Mouse (Mus musculus): ENCODE data around the gene Smyd1. TPM values are rescaled to one million over a fixed set of nuclear protein-coding genes. Genes with fewer than 3 reads are reported as not detected.

Gene Smyd1
- polyA plus RNA-seq (2015; fragmentation: Nextera tagmentation; extraction: Ambion mirVana): 0.51 and 0.66 TPM in 2 replicates

DNA sequence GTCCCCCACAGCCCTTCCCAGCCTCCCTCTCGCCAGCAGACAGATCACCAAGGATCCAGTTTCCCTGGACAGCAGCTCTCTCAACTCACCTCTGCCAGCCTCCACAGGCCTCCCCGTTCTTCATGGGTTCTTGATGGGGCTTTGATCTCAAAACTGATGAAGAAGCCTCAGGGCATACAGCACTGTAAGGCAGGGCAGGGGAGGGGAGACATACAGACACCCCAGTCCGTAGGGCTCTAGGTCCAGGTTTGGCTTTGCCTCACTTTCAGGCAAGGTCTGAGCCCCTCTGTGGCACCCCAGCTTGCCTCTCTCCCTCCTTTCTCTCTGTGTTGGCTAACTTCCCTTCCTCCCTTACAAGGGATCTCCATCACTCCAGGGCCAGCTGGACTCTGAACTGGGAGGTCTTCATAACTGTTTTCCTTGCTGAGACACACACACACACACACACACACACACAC lies at the start of gene Smyd1:
TSS of gene Smyd1 (minus strand) at position 408 of the 458 bp plus-strand sequence.
- Histone ChIP-seq H3K36me3 (replicated peaks) (no peaks in the 10 kb centered on the region), H3K27ac (replicated peaks) (no peak within 1 kb of the TSS), H3K4me1 (replicated peaks) (no peaks in the 10 kb centered on the region), H3K4me3 (replicated peaks) (no peak within 1 kb of the TSS), H3K4me2 (no peak within 1 kb of the TSS), H3K9ac (no peak within 1 kb of the TSS), H3K27me3 (no peaks in the 10 kb centered on the region), H3K9me3 (replicated peaks) (no peaks in the 10 kb centered on the region)
- WGBS (ENCODE audit: insufficient replicate concordance): 51% methylated on average over 3 of the region's 3 CpGs
- ATAC-seq (ENCODE audit: insufficient read depth): no peak

DNA sequence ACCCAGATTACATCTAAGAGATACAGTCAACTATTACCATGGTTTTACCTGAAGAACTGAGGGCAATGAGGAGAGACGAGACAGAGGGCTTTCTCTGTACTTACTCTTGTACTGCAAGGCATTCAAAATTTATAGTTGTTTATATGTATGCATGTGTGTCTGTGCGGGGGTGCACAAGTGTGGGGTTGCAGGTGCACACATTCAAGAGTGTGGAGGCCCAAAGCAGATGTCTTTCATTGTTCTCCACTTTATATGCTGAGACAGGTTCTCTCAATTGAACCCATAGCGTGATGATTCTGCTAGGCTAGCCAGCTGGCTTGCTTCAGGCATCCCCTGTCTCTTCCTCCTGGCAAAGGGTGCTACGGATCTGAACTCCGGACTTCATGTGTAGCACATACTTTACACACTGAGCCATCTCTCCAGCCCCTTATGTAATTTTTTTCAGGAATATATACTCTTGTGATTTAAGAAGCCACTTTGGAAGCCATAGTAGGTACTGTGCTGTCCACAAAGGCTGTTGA lies 49.1 kb upstream of the Smyd1 start:
- ATAC-seq (ENCODE audit: insufficient read depth): no peak
- Histone ChIP-seq H3K27ac (replicated peaks) (no peak overlapping the region), H3K36me3 (replicated peaks) (no peaks in the 10 kb centered on the region)

GRCm38 (mm10) chr6:71369416-71369815 lies 47.4 kb upstream of the Smyd1 start:
- 61% methylated on average over 6 of the region's 6 CpGs for whole genome bisulfite sequencing (ENCODE audit: insufficient replicate concordance)
- H3K36me3 ChIP-seq (replicated peaks): no peaks in the 10 kb centered on the region
- H3K4me1 ChIP-seq (replicated peaks): no peaks in the 10 kb centered on the region
- no peaks in the 10 kb centered on the region for H3K9me3 ChIP-seq (replicated peaks)
- no peak overlapping the region for H3K9ac ChIP-seq
- no peak overlapping the region for H3K4me3 ChIP-seq (replicated peaks)
- no peaks in the 10 kb centered on the region for H3K27me3 ChIP-seq
- ATAC-seq (ENCODE audit: insufficient read depth): no peak
- H3K4me2 ChIP-seq: no peak overlapping the region
- H3K27ac ChIP-seq (replicated peaks): no peak overlapping the region

More for the DNA sequence above, 49.1 kb upstream of the Smyd1 start:
- H3K9ac ChIP-seq: no peak overlapping the region
- H3K27me3 ChIP-seq: no peaks in the 10 kb centered on the region
- no peak overlapping the region for H3K4me2 ChIP-seq
- WGBS (ENCODE audit: insufficient replicate concordance): 72% methylated on average over 5 of the region's 5 CpGs
- no peak overlapping the region for H3K4me3 ChIP-seq (replicated peaks)
- H3K9me3 ChIP-seq (replicated peaks): no peaks in the 10 kb centered on the region
- H3K4me1 ChIP-seq (replicated peaks): no peaks in the 10 kb centered on the region

DNA sequence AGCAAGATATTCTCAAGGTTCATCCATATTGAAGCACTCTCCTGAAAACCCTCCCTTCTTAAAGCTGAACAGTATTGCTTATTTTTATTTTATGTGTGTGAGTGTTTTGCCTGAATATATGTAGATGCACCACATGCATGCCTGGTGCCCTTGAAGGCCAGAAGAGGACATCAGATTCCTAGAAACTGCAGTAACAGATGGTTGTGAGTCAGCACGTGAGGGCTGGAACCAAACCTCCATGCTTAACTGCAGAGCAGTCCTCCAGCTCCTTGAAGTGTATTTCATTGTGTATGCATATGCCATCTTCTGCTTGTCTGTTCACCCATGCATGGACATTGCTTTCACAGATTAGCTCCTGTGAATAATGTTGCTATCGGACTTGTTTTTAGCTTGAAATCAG lies 42.0 kb upstream of the Smyd1 start:
- H3K36me3 ChIP-seq (replicated peaks): no peaks in the 10 kb centered on the region
- H3K9me3 ChIP-seq (replicated peaks): no peaks in the 10 kb centered on the region
- no peak overlapping the region for H3K4me3 ChIP-seq (replicated peaks)
- no peak for ATAC-seq (ENCODE audit: insufficient read depth)
- H3K4me1 ChIP-seq (replicated peaks): no peaks in the 10 kb centered on the region
- no peak overlapping the region for H3K9ac ChIP-seq
- no peaks in the 10 kb centered on the region for H3K27me3 ChIP-seq
- no peak overlapping the region for H3K4me2 ChIP-seq
- 59% methylated on average over 2 of the region's 2 CpGs for WGBS (ENCODE audit: insufficient replicate concordance)
- H3K27ac ChIP-seq (replicated peaks): no peak overlapping the region

GRCm38 (mm10) chr6:71361156-71361670 lies 39.2 kb upstream of the Smyd1 start:
- no peak overlapping the region for H3K4me2 ChIP-seq
- whole genome bisulfite sequencing (ENCODE audit: insufficient replicate concordance): 68% methylated on average over 10 of the region's 10 CpGs
- no peak overlapping the region for H3K4me3 ChIP-seq (replicated peaks)
- no peaks in the 10 kb centered on the region for H3K27me3 ChIP-seq
- ATAC-seq (ENCODE audit: insufficient read depth): no peak
- no peaks in the 10 kb centered on the region for H3K36me3 ChIP-seq (replicated peaks)
- H3K9me3 ChIP-seq (replicated peaks): no peaks in the 10 kb centered on the region
- no peak overlapping the region for H3K27ac ChIP-seq (replicated peaks)
- no peaks in the 10 kb centered on the region for H3K4me1 ChIP-seq (replicated peaks)
- H3K9ac ChIP-seq: no peak overlapping the region

DNA sequence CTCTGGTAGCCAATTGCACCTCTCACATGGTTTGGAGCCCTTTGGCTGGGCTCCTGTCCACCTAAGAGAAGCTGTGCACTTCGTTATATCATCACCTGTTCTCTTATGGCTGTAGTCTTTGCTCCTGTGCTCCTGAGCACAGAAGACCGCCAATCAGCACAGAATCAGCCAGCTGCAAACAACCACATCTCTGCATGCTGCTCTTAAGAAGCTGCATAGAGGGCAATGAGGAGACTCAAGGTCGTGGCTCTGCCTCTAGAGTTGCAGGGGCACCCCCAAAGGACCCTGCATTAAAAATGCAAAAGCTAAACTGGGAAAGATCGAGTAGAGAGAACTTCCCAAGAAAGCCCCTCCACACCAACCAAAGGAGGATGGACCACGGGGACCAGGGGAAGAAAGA lies 38.7 kb upstream of the Smyd1 start:
- Histone ChIP-seq H3K27me3 (no peaks in the 10 kb centered on the region), H3K27ac (replicated peaks) (no peak overlapping the region), H3K9ac (no peak overlapping the region), H3K4me2 (no peak overlapping the region), H3K4me3 (replicated peaks) (no peak overlapping the region), H3K4me1 (replicated peaks) (no peaks in the 10 kb centered on the region), H3K9me3 (replicated peaks) (no peaks in the 10 kb centered on the region), H3K36me3 (replicated peaks) (no peaks in the 10 kb centered on the region)
- no peak for ATAC-seq (ENCODE audit: insufficient read depth)
- 39% methylated on average over 5 of the region's 5 CpGs for WGBS (ENCODE audit: insufficient replicate concordance)

- H3K27ac ChIP-seq (replicated peaks): no peak overlapping the region
- ATAC-seq (ENCODE audit: insufficient read depth): no peak
- no peak overlapping the region for H3K4me3 ChIP-seq (replicated peaks)
- no peaks in the 10 kb centered on the region for H3K27me3 ChIP-seq
- no peak overlapping the region for H3K4me2 ChIP-seq
- no peaks in the 10 kb centered on the region for H3K36me3 ChIP-seq (replicated peaks)
- H3K9me3 ChIP-seq (replicated peaks): no peaks in the 10 kb centered on the region
- 54% methylated on average over 4 of the region's 4 CpGs for WGBS (ENCODE audit: insufficient replicate concordance)
- H3K4me1 ChIP-seq (replicated peaks): no peaks in the 10 kb centered on the region
- no peak overlapping the region for H3K9ac ChIP-seq
Measured at GRCm38 (mm10) chr6:71360221-71360620, 38.2 kb upstream of the Smyd1 start.

GRCm38 (mm10) chr6:71357493-71357892 lies 35.5 kb upstream of the Smyd1 start:
- H3K9ac ChIP-seq: no peak overlapping the region
- H3K27ac ChIP-seq (replicated peaks): no peak overlapping the region
- no peak for ATAC-seq (ENCODE audit: insufficient read depth)

DNA sequence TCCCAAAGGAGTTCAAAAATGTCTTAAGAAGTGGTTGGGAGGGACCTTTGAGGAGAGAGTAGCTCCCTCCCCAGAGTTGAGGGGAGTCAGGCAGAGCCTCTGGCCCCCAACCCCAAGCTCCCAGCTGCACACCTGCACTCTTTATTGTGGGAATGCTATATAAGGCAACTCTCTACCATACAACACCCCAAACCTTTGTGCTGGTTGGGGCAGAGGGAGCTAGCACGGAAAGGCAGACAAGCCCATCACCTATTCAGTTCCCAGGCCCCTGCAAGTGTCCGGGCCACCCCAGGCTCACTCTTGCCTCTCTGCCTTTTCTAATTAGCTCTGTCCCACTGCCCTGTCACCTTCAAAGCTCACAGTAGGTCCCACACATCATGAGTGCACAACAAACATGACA lies 31.7 kb upstream of the Smyd1 start:
- Histone ChIP-seq H3K36me3 (replicated peaks) (no peaks in the 10 kb centered on the region), H3K4me2 (no peak overlapping the region), H3K4me1 (replicated peaks) (no peaks in the 10 kb centered on the region), H3K9ac (no peak overlapping the region), H3K27me3 (no peaks in the 10 kb centered on the region), H3K9me3 (replicated peaks) (no peaks in the 10 kb centered on the region), H3K27ac (replicated peaks) (no peak overlapping the region), H3K4me3 (replicated peaks) (no peak overlapping the region)
- 55% methylated on average over 2 of the region's 2 CpGs for WGBS (ENCODE audit: insufficient replicate concordance)
- no peak for ATAC-seq (ENCODE audit: insufficient read depth)

More at GRCm38 (mm10) chr6:71357493-71357892, 35.5 kb upstream of the Smyd1 start:
- WGBS (ENCODE audit: insufficient replicate concordance): 60% methylated on average over 7 of the region's 7 CpGs
- H3K27me3 ChIP-seq: no peaks in the 10 kb centered on the region
- H3K9me3 ChIP-seq (replicated peaks): no peaks in the 10 kb centered on the region
- H3K4me2 ChIP-seq: no peak overlapping the region
- no peaks in the 10 kb centered on the region for H3K4me1 ChIP-seq (replicated peaks)
- H3K36me3 ChIP-seq (replicated peaks): no peaks in the 10 kb centered on the region
- H3K4me3 ChIP-seq (replicated peaks): no peak overlapping the region

DNA sequence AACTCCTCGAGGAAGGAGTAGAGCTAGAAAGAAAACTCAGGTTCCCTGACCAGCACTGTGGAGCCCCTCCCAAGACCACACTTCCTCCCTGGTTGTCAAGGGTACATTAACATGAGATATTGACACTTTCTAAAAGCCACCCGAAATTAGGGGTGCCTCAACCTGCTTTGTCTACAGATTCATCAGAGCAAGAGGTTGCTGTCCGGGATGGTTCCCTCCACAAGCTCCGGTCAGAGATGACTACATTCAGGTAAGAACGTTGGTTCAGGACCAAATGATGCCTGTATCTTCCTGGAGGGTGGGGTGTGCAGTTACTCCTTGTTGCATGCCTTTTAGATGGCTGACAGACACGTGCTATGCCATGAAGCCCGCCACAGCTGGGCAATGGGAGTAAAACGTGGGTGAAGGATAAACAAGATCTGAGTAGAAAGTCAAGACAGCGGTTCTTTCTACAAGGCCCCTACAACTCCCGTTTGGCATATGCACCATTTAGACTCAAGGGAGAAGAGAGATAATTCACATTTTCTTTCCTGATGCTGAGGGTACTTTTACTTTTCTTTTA lies 30.9 kb upstream of the Smyd1 start:
- Histone ChIP-seq H3K36me3 (replicated peaks) (no peaks in the 10 kb centered on the region), H3K27ac (replicated peaks) (no peak overlapping the region), H3K4me3 (replicated peaks) (no peak overlapping the region), H3K9ac (no peak overlapping the region), H3K9me3 (replicated peaks) (0 out of 2 replicates have a peak, but pooled peaks cover 2% of the 10 kb centered on the region), H3K27me3 (no peaks in the 10 kb centered on the region), H3K4me2 (no peak overlapping the region), H3K4me1 (replicated peaks) (no peaks in the 10 kb centered on the region)
- whole genome bisulfite sequencing (ENCODE audit: insufficient replicate concordance): 58% methylated on average over 10 of the region's 10 CpGs
- no peak for ATAC-seq (ENCODE audit: insufficient read depth)

DNA sequence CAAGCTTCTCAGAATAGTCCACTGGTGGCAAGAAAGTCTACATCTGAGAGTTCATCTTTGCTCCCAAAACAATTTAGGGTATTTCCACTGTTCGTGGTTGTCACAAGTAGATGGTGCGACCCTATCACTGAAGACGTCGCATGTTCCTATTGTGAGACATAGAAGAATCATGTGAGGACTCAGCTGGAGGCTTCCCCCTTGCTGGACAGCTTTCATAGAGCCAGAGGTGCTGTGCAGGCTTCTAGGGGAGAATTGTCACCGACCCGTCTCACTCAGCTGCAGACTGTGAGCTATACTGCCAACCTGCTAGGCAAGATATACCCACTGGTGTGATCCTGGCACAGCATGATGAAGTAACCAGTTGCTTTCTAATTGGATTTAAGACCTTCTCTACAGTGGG lies 30.2 kb upstream of the Smyd1 start:
- H3K27ac ChIP-seq (replicated peaks): no peak overlapping the region
- H3K9me3 ChIP-seq (replicated peaks): 0 out of 2 replicates have a peak, but pooled peaks cover 5% of the 10 kb centered on the region
- no peak overlapping the region for H3K9ac ChIP-seq
- 72% methylated on average over 6 of the region's 6 CpGs for WGBS (ENCODE audit: insufficient replicate concordance)
- H3K4me2 ChIP-seq: no peak overlapping the region
- no peak for ATAC-seq (ENCODE audit: insufficient read depth)
- no peak overlapping the region for H3K4me3 ChIP-seq (replicated peaks)
- no peaks in the 10 kb centered on the region for H3K27me3 ChIP-seq
- no peaks in the 10 kb centered on the region for H3K36me3 ChIP-seq (replicated peaks)
- no peaks in the 10 kb centered on the region for H3K4me1 ChIP-seq (replicated peaks)
